Mouse (Mus musculus) ovary, adult 2 months (tissue): ENCODE measurements around the gene Olfr1111. TPM values are rescaled to one million over a fixed set of nuclear protein-coding genes. Genes with fewer than 3 reads are reported as not detected.

Source experiments
- polyA plus RNA-seq: library from polyadenylated mRNA; depleted of rRNA; stranded (reverse); fragments of >200 nt; gene quantifications from 2 replicates; pipeline ENCODE4 v1.2.3, GENCODE M21; 2012; rRNA removed

Gene Olfr1111
- polyA plus RNA-seq = not detected in 2 replicates

GRCm38 (mm10) chr2:87152524-87152923 is at the start of gene Olfr1111:
Olfr1111 (minus strand) TSS chr2:87152624.

GRCm38 (mm10) chr2:87187498-87187897 is 35.1 kb upstream of the Olfr1111 start, which contains the start of gene Olfr1112:
Olfr1112 (plus strand) TSS chr2:87187798.

DNA sequence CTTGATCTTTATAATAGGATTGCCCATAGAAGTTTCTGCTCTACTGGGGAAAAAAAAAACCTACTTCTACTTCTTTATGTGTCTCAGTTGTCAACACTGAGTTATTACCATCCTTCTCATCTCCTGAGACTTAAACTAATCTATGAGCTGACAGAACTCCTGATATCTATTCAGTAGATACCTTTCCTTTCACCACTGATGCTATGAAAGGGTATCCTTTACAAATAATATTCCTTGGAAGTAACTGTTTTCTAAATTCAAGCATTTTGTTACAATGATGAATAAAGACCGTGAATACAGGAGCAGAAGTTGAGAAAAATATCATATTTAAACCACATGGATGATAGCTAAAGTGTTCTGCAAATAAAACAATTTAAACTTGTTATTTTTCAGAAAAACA is 12.2 kb downstream of the Olfr1111 start, which contains the start of gene Olfr1110:
Gene Olfr1110 (minus strand): TSS at position 101 of the 400 bp plus-strand sequence.

GRCm38 (mm10) chr2:87114467-87114866 is 38.0 kb downstream of the Olfr1111 start, which contains the start of gene Olfr259:
Olfr259 (minus strand) TSS chr2:87114567.

Other genes starting within 250 kb of the Olfr1111 start
- not detected in 2 replicates for gene Olfr1098, start 228.1 kb downstream of the Olfr1111 start, polyA plus RNA-seq
- not detected in 2 replicates for gene Olfr1099, start 191.9 kb downstream of the Olfr1111 start, polyA plus RNA-seq
- not detected in 2 replicates for gene Olfr1100, start 172.7 kb downstream of the Olfr1111 start, polyA plus RNA-seq
- gene Olfr1101, start 161.4 kb downstream of the Olfr1111 start, polyA plus RNA-seq = not detected in 2 replicates
- not detected in 2 replicates for gene Olfr1102, start 154.2 kb downstream of the Olfr1111 start, polyA plus RNA-seq
- not detected in 2 replicates for gene Olfr1104, start 125.5 kb downstream of the Olfr1111 start, polyA plus RNA-seq
- gene Olfr1105, start 116.1 kb downstream of the Olfr1111 start, polyA plus RNA-seq = not detected in 2 replicates
- gene Olfr1106, start 100.4 kb downstream of the Olfr1111 start, polyA plus RNA-seq = not detected in 2 replicates
- not detected in 2 replicates for gene Olfr1107, start 76.8 kb downstream of the Olfr1111 start, polyA plus RNA-seq
- gene Olfr1109, start 56.6 kb downstream of the Olfr1111 start, polyA plus RNA-seq = not detected in 2 replicates
- not detected in 2 replicates for gene Olfr259, start 38.1 kb downstream of the Olfr1111 start, polyA plus RNA-seq
- not detected in 2 replicates for gene Olfr1110, start 12.3 kb downstream of the Olfr1111 start, polyA plus RNA-seq
- not detected in 2 replicates for gene Olfr1112, start 35.2 kb upstream of the Olfr1111 start, polyA plus RNA-seq
- gene Olfr1113, start 56.3 kb upstream of the Olfr1111 start, polyA plus RNA-seq = not detected in 2 replicates
- not detected in 2 replicates for gene Olfr1115, start 95.4 kb upstream of the Olfr1111 start, polyA plus RNA-seq
- gene Olfr1116, start 114.9 kb upstream of the Olfr1111 start, polyA plus RNA-seq = not detected in 2 replicates
- not detected in 2 replicates for gene Olfr1118, start 155.0 kb upstream of the Olfr1111 start, polyA plus RNA-seq
- not detected in 2 replicates for gene Olfr1120, start 202.2 kb upstream of the Olfr1111 start, polyA plus RNA-seq
- not detected in 2 replicates for gene Olfr1121, start 217.3 kb upstream of the Olfr1111 start, polyA plus RNA-seq
- gene Olfr1122, start 233.2 kb upstream of the Olfr1111 start, polyA plus RNA-seq = not detected in 2 replicates